Mouse (Mus musculus): ENCODE results near the gene Slc2a4. TPM values are rescaled to one million over a fixed set of nuclear protein-coding genes. Genes with fewer than 3 reads are reported as not detected.

The Slc2a4 gene
- polyA plus RNA-seq, 1 experiment = 78.6 TPM

DNA sequence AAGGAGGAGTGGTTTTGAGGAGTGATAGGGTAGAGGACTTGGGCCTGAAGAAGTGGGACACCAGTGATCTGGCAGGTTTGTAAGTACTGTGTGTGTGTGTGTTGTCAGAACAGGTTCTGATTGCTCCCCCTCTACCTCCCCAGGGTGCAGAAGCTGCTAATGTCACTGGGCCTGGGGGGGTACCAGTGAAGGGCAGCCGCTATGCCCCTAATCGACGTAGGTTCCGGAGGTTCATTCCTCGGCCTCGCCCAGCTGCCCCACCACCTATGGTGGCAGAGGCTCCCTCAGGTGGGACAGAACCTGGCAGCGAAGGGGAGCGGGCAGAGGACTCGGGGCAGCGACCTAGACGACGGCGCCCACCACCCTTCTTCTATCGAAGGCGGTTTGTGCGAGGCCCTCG lies 8.3 kb downstream of the Slc2a4 start:
- Histone ChIP-seq H3K27me3 (replicated peaks; ENCODE audit: control insufficient read depth, insufficient read depth, low read length) (0 out of 2 replicates have a peak, but pooled peaks cover 1% of the 10 kb centered on the region), H3K27ac (ENCODE audit: insufficient read depth, low read depth, low read length) (no peak overlapping the region), H3K4me1 (ENCODE audit: control insufficient read depth, insufficient read depth, low read length) (peaks cover 9% of the 10 kb centered on the region), H3K4me3 (ENCODE audit: insufficient read depth, low read depth, low read length) (no peak overlapping the region), H3K36me3 (ENCODE audit: control insufficient read depth, insufficient read depth, low read length) (no peaks in the 10 kb centered on the region)
- 95% methylated on average over 17 of the region's 17 CpGs for WGBS
- no peak for DNase-seq
- no peak for TF ChIP-seq CTCF (conservative IDR thresholded peaks at IDR 0.05; ENCODE audit: insufficient read depth, insufficient read length, low read depth, low read length)
- TF ChIP-seq POLR2A (IDR thresholded peaks at IDR 0.05; ENCODE audit: low read depth, low read length) = no peak

DNA sequence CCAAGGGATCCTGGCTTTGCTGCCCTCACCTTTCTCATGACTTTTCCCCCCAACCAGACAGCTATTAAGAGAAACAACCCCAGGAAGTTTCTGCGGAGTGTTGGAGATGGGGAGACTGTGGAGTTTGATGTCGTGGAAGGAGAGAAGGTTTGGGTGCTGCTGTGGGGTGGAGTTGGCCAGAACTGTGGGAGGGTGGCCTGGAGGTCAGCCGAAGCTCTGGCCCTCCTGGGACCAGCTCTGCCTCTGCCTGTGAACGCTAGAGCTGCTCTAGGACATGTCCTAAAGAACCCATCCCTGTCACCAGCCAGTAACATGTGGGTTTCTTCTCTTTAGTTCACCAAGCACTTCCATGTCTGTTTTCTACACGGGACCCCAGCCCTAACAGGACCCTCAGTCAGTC lies 8.8 kb downstream of the Slc2a4 start:
- H3K4me3 ChIP-seq (ENCODE audit: insufficient read depth, low read depth, low read length) = no peak overlapping the region
- DNase-seq = no peak
- no peak for TF ChIP-seq POLR2A (IDR thresholded peaks at IDR 0.05; ENCODE audit: low read depth, low read length)
- no peak for TF ChIP-seq CTCF (conservative IDR thresholded peaks at IDR 0.05; ENCODE audit: insufficient read depth, insufficient read length, low read depth, low read length)
- 0 out of 2 replicates have a peak, but pooled peaks cover 1% of the 10 kb centered on the region for H3K27me3 ChIP-seq (replicated peaks; ENCODE audit: control insufficient read depth, insufficient read depth, low read length)
- no peaks in the 10 kb centered on the region for H3K36me3 ChIP-seq (ENCODE audit: control insufficient read depth, insufficient read depth, low read length)
- WGBS = 63% methylated on average over 5 of the region's 5 CpGs
- H3K4me1 ChIP-seq (ENCODE audit: control insufficient read depth, insufficient read depth, low read length) = peaks cover 9% of the 10 kb centered on the region
- 0 out of 2 replicates have a peak overlapping the region, but pooled peaks have one; percentile 73 for H3K27ac ChIP-seq (ENCODE audit: insufficient read depth, low read depth, low read length)

DNA sequence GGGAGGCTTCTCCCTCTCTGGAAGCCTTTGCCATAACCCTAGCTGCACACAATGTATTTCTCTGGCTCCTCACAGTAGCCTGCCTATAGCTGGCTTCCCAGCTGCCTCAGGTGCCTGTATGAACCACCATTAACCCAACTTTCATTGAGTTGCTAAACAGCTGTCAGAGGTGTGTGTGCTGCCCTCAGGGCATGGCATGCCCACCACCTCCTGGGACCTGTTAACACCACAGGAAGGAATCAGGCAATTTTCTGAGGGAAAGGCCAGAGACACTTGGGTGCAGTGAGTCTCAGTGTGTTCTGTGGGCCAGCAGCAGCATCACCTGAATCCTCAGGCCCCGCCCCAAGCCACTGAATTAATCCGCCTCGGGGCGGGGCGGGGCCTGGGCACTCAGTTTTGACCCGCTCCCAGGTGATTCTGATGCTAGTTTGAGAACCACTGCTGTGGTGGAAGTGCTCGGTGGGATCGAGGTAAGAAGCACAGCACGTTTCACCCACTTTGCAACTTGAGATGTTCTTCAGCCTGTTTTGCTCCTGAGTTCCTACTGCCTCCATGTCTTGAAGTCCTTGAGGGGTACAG lies 9.5 kb downstream of the Slc2a4 start:
- H3K27me3 ChIP-seq (replicated peaks; ENCODE audit: control insufficient read depth, insufficient read depth, low read length) = 0 out of 2 replicates have a peak, but pooled peaks cover 1% of the 10 kb centered on the region
- DNase-seq = peak; percentile 40
- 49% methylated on average over 9 of the region's 9 CpGs for WGBS
- H3K36me3 ChIP-seq (ENCODE audit: control insufficient read depth, insufficient read depth, low read length) = no peaks in the 10 kb centered on the region
- H3K4me3 ChIP-seq (ENCODE audit: insufficient read depth, low read depth, low read length) = no peak overlapping the region
- peaks cover 9% of the 10 kb centered on the region for H3K4me1 ChIP-seq (ENCODE audit: control insufficient read depth, insufficient read depth, low read length)
- H3K27ac ChIP-seq (ENCODE audit: insufficient read depth, low read depth, low read length) = peak overlapping the region; percentile 73
- TF ChIP-seq POLR2A (IDR thresholded peaks at IDR 0.05; ENCODE audit: low read depth, low read length) = no peak
- no peak for TF ChIP-seq CTCF (conservative IDR thresholded peaks at IDR 0.05; ENCODE audit: insufficient read depth, insufficient read length, low read depth, low read length)

DNA sequence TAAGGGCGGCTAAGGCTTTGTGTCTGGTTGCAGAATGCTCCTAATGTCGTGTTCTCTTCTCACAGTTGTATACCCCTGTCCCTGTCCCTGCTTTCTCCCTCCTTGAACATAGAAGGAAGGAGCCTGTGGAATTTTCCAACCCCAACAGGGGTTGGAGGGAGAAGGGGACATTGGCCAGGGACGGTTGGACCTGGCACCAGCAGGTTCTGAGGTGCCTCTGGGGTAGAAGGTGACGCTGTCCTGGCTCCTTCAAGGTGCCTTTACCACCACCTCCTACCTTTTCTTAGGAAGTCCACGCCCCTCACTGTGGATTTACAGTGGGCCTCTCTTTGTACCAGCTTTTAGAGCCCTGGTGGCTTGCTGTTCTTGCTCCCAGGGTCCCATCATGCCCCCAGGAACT lies 10.2 kb downstream of the Slc2a4 start:
- Histone ChIP-seq H3K4me1 (ENCODE audit: control insufficient read depth, insufficient read depth, low read length) (peaks cover 9% of the 10 kb centered on the region), H3K4me3 (ENCODE audit: insufficient read depth, low read depth, low read length) (no peak overlapping the region), H3K27me3 (replicated peaks; ENCODE audit: control insufficient read depth, insufficient read depth, low read length) (0 out of 2 replicates have a peak, but pooled peaks cover 1% of the 10 kb centered on the region), H3K36me3 (ENCODE audit: control insufficient read depth, insufficient read depth, low read length) (no peaks in the 10 kb centered on the region), H3K27ac (ENCODE audit: insufficient read depth, low read depth, low read length) (peak overlapping the region; percentile 73)
- no peak for TF ChIP-seq CTCF (conservative IDR thresholded peaks at IDR 0.05; ENCODE audit: insufficient read depth, insufficient read length, low read depth, low read length)
- no peak for TF ChIP-seq POLR2A (IDR thresholded peaks at IDR 0.05; ENCODE audit: low read depth, low read length)
- 53% methylated on average over 5 of the region's 5 CpGs for WGBS
- DNase-seq = peak; percentile 44

DNA sequence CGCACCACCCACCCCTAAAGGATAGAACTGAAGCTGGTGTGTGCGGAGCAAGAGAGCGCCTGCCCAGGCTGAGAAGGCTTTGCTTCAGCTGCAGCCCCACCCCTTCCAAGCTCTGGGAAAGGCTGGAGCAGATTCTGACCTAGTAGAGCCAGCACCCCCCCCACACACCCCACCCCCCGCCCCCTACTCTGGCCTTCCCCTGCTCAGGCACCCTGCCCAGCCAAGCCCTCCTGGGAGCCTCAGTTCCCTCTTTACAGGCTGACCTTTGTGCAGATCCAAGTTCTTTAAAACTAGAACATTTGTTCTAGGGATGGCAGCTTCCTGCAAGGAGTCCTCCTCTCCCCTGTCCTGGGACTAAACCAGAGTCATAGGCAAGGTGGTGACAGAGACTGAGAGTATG lies 10.6 kb downstream of the Slc2a4 start:
- WGBS = 29% methylated on average over 4 of the region's 4 CpGs
- DNase-seq = peak; percentile 57
- Histone ChIP-seq H3K4me3 (ENCODE audit: insufficient read depth, low read depth, low read length) (no peak overlapping the region), H3K36me3 (ENCODE audit: control insufficient read depth, insufficient read depth, low read length) (no peaks in the 10 kb centered on the region), H3K27ac (ENCODE audit: insufficient read depth, low read depth, low read length) (peak overlapping the region; percentile 68), H3K4me1 (ENCODE audit: control insufficient read depth, insufficient read depth, low read length) (peaks cover 9% of the 10 kb centered on the region), H3K27me3 (replicated peaks; ENCODE audit: control insufficient read depth, insufficient read depth, low read length) (0 out of 2 replicates have a peak, but pooled peaks cover 1% of the 10 kb centered on the region)
- TF ChIP-seq POLR2A (IDR thresholded peaks at IDR 0.05; ENCODE audit: low read depth, low read length) = no peak
- no peak for TF ChIP-seq CTCF (conservative IDR thresholded peaks at IDR 0.05; ENCODE audit: insufficient read depth, insufficient read length, low read depth, low read length)

DNA sequence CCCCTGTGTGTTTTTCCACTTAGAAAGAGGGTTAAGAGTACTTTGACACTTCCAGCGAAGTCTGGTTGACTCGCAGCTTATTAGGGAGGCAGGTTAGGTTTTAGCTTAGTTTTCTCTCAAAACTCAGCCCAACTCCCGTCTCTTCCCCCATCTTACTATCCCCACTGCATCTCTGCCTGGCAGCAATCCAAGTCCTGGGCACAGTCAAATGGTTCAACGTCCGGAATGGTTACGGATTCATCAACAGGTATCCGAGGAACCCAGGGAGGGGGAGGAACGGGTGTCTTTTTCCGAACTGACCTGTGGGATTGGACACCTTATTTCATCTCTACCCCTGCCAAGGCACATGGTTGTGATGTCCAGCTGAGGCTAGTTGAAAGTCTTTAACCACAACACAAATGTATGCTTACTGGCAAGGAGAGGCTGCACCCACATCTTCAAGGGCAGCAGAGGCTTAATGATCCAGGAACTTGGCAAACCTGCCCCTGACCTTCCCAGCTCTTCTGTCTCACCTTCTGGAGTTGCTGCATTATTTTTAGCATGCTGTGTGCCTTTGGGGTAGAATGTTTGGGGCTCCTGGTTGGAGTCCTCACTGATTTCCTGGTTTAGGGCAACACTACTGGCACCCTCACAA lies 11.2 kb downstream of the Slc2a4 start:
- Histone ChIP-seq H3K27me3 (replicated peaks; ENCODE audit: control insufficient read depth, insufficient read depth, low read length) (0 out of 2 replicates have a peak, but pooled peaks cover 1% of the 10 kb centered on the region), H3K27ac (ENCODE audit: insufficient read depth, low read depth, low read length) (peak overlapping the region; percentile 68), H3K4me3 (ENCODE audit: insufficient read depth, low read depth, low read length) (peak overlapping the region; percentile 13; the same call in 1 of the 2 replicates), H3K4me1 (ENCODE audit: control insufficient read depth, insufficient read depth, low read length) (peaks cover 9% of the 10 kb centered on the region), H3K36me3 (ENCODE audit: control insufficient read depth, insufficient read depth, low read length) (no peaks in the 10 kb centered on the region)
- no peak for TF ChIP-seq POLR2A (IDR thresholded peaks at IDR 0.05; ENCODE audit: low read depth, low read length)
- no peak for TF ChIP-seq CTCF (conservative IDR thresholded peaks at IDR 0.05; ENCODE audit: insufficient read depth, insufficient read length, low read depth, low read length)
- peak; percentile 66 for DNase-seq
- 16% methylated on average over 9 of the region's 9 CpGs for WGBS

DNA sequence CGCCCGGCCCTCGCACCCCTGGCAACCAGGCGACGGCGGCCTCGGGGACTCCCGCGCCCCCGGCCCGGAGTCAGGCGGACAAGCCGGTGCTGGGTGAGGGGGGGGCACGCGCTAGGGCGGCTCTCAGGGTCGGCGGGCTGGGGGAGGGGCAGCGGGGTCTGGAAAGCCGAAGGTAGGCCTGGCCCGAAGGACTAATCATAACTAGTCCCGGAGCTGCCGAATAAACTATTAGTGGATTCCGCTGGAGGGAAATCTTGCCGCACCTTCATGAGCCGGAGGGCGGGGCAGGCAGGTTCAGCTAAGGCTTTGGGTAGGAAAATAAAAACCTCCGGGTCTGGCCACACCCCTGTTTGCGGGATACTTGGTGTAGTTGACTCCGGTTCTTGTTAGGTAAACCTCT lies 11.8 kb downstream of the Slc2a4 start:
- Histone ChIP-seq H3K4me3 (ENCODE audit: insufficient read depth, low read depth, low read length) (peak overlapping the region; percentile 13), H3K4me1 (ENCODE audit: control insufficient read depth, insufficient read depth, low read length) (peaks cover 9% of the 10 kb centered on the region), H3K36me3 (ENCODE audit: control insufficient read depth, insufficient read depth, low read length) (no peaks in the 10 kb centered on the region), H3K27me3 (replicated peaks; ENCODE audit: control insufficient read depth, insufficient read depth, low read length) (0 out of 2 replicates have a peak, but pooled peaks cover 1% of the 10 kb centered on the region), H3K27ac (ENCODE audit: insufficient read depth, low read depth, low read length) (peak overlapping the region; percentile 68)
- DNase-seq = peak; percentile 57
- no peak for TF ChIP-seq CTCF (conservative IDR thresholded peaks at IDR 0.05; ENCODE audit: insufficient read depth, insufficient read length, low read depth, low read length)
- no peak for TF ChIP-seq POLR2A (IDR thresholded peaks at IDR 0.05; ENCODE audit: low read depth, low read length)
- WGBS = 2% methylated on average over 26 of the region's 30 CpGs
